Mouse (Mus musculus) liver, postnatal 0 days (tissue): Measurements from ENCODE around the gene Ceacam13.

Experiments
- CTCF ChIP-seq: sonication (generic); IDR thresholded peaks from 2 replicates; pipeline ENCODE4 v1.5.1; 2016; ENCODE audit warnings: antibody characterized with exemption, low read depth
- EP300 ChIP-seq: IDR thresholded peaks from 2 replicates; pipeline ENCODE4 v1.6.1; 2016; ENCODE audit warnings: antibody characterized with exemption, low read depth, mild to moderate bottlenecking

GRCm38 (mm10) chr7:18009589-18009988, at the start of gene Ceacam13:
- TF ChIP-seq CTCF (no peak), EP300 (no peak)
